Mouse (Mus musculus): ENCODE data around the gene Tldc2.

Gene Tldc2

GRCm38 (mm10) chr2:157078059-157078792 is 8.6 kb upstream of the Tldc2 start:
- no peak for DNase-seq (ENCODE audit: low read depth, low spot score)

- DNase-seq (ENCODE audit: low read depth, low spot score), result peak; percentile 77
Measured at GRCm38 (mm10) chr2:157078793-157079700, 7.8 kb upstream of the Tldc2 start, which contains the start of gene Soga1. TSS of gene Soga1 (minus strand) at chr2:157079254.

GRCm38 (mm10) chr2:157079701-157080180 is 7.1 kb upstream of the Tldc2 start:
- no peak for DNase-seq (ENCODE audit: low read depth, low spot score)

DNA sequence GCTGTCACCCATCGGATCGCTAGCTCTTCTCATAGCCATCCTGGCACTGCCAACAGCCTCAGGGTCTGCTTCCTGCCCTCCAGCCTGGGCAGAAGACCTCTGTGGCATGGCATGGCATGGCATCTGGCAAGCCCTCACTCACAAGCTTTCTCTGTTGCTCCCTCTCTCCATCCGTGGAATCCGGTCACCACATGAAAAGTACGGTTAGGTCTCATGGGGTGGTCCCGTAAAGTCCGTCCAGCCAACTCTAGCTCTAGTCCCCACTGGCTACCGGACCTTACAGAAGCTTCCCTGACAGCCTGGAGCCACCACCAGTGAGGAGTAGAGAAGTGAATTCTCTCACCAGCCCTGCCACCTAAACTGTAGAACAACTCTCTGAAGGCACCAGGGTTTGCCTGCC is 5.5 kb upstream of the Tldc2 start:
- DNase-seq (ENCODE audit: low read depth, low spot score), result no peak

DNA sequence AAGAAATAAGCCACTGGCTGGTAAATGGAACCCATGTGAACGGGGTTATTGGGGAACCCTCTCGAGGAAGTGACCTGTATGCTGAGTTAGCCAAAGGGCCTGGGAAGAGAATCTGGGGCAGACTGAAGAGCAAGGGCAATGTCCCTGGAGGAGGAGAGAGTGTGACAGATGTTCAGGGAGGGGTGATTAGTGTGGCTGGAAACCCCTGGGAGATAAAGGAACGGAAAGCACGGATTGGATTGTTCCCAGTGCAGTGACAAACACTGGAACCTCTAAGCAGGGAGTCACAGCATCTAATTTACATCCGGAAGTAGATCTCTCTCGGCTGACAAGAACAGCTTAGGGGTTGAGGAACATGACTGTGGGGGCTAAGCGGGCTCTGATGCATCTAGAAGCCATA is 4.9 kb upstream of the Tldc2 start:
- DNase-seq (ENCODE audit: low read depth, low spot score), result no peak

- DNase-seq (ENCODE audit: low read depth, low spot score), result no peak
Measured at GRCm38 (mm10) chr2:157084831-157085585, 1.8 kb upstream of the Tldc2 start.

- DNase-seq (ENCODE audit: low read depth, low spot score), result no peak
Measured at GRCm38 (mm10) chr2:157087536-157088317, 872 bp downstream of the Tldc2 start.

- no peak for DNase-seq (ENCODE audit: low read depth, low spot score)
Measured at GRCm38 (mm10) chr2:157092024-157092423, 5.2 kb downstream of the Tldc2 start.

DNA sequence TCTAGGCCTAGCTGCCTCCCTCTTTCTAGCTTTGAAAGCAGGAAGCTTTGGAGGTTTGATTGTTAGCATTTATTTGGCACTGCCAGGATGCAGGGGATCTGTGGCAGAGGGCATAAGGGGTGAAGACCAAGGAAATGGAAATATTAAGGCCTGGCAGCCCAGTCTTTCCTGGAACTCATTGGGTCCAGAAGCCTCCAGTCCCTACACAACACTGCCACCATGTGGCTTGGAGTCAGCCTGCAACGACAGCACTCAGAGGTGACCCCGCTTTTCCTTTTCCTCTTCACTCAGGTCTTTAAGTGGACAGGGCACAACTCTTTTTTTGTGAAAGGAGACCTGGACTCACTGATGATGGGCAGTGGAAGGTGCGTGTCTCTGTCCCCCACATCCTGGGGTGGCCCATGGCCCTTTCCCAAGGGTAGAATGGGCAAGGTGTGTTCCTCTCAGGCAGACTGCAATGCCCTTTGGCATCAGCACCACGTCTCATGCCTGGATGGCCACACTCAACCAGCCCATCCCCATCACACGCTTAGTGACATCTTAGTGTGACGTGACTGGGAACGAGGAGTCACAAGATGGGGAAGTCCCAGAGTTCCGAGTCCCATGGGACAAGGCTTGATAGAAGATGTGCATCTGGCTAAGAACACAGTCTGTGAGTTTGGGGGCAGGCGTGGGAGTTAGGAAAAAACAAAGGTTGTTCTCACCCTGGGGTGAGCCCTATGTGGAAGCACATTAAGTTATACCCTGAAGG is 8.3 kb downstream of the Tldc2 start:
- peak; percentile 63 for DNase-seq (ENCODE audit: low read depth, low spot score)

DNA sequence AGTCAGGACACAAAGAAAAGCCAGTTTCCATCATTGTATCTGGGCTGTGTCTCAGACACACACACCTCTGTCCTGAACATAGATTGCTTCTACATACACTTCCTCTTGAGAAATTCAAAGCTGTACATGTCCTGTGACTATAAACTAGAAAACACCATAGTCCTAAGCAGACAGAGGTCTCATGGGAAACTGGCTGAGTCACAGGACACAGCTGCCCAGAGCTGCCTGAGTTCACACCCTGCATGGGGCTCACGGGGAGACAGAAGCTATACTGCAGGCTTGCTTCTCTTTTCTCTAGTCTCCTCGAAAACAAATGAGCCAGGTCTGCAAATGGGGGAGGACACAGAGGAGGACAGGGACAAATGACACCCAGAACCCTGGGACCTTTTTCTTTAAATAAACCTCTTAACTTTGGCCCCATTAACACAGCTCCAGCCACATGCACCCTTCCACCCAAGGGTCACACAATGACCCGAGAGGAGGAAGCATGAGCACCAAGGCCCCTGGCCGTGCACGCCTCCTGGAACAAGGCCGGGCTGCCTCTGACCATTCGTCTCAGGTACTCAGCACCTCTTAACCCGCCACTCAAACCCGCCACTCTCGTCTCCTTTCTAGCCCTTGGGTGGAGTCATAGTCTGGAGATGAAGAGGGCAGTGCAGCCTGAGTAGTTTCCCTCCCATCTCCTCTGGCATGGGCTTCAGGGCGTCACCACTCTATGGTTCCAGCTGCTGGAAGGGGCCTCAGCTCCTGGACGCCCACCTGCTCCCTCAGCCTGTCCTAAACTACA is 12.9 kb downstream of the Tldc2 start:
- no peak for DNase-seq (ENCODE audit: low read depth, low spot score)

GRCm38 (mm10) chr2:157100319-157100605 is 13.4 kb downstream of the Tldc2 start:
- DNase-seq (ENCODE audit: low read depth, low spot score), result peak; percentile 74

DNA sequence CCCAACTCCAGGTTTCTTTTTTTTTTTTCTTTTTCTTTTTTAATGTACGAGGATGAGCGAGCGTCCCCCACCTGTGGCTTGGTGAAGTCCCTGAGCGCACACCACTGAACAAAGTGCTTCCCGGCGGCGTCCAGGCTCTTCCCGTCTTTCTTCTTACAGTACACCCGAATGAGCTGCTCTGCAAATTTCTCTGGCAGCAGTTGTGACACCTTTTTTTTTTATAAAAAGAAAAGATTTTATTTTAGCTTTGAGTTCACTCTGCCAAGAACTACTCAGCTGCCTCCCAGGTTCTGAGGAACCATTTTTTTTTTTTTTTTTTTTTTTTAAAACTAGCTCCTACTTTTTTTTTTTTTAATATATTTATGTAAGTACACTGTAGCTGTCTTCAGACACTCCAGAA is 14.8 kb downstream of the Tldc2 start:
- DNase-seq (ENCODE audit: low read depth, low spot score), result no peak

- peak; percentile 65 for DNase-seq (ENCODE audit: low read depth, low spot score)
Measured at GRCm38 (mm10) chr2:157102256-157102655, 15.4 kb downstream of the Tldc2 start.

GRCm38 (mm10) chr2:157104454-157104853 is 17.6 kb downstream of the Tldc2 start:
- DNase-seq (ENCODE audit: low read depth, low spot score), result no peak

DNA sequence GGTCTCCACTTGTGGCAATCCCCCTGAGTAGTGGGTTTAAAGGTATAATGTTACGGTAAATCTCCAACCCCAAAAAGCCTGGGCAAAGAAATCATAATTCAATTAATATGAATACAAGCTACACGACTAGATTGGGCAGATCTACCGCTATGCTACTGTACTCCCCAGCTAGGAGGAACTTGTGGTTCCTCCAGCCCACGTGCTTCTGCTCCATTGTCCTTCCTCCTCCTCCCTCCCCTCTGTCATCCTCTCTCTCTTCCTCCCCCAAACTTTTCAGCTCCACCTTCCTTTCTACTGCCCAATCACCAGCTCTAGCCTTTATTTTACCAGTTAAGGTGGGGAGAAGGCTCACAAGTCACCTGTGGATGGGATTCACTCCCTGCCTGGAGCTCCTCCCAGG is 21.4 kb downstream of the Tldc2 start:
- DNase-seq (ENCODE audit: low read depth, low spot score), result no peak

- peak; percentile 60 for DNase-seq (ENCODE audit: low read depth, low spot score)
Measured at GRCm38 (mm10) chr2:157116964-157117363, 30.1 kb downstream of the Tldc2 start.

- no peak for DNase-seq (ENCODE audit: low read depth, low spot score)
Measured at GRCm38 (mm10) chr2:157118556-157118955, 31.7 kb downstream of the Tldc2 start.

- DNase-seq (ENCODE audit: low read depth, low spot score), result no peak
Measured at GRCm38 (mm10) chr2:157119075-157119474, 32.2 kb downstream of the Tldc2 start.

GRCm38 (mm10) chr2:157121766-157122165 is 34.9 kb downstream of the Tldc2 start:
- DNase-seq (ENCODE audit: low read depth, low spot score), result no peak

GRCm38 (mm10) chr2:157125246-157125645 is 38.4 kb downstream of the Tldc2 start:
- no peak for DNase-seq (ENCODE audit: low read depth, low spot score)

Measured in ZHBTc4 (cell line).